Mouse (Mus musculus) kidney, embryonic 16.5 days (tissue): Measurements from ENCODE around the gene Sema4c. TPM values are rescaled to one million over a fixed set of nuclear protein-coding genes. Genes with fewer than 3 reads are reported as not detected.

Source experiments
- microRNA-seq: library from miRNA; unstranded; fragments of <30 nt; microRNA quantifications from one replicate; pipeline ENCODE4, GENCODE M21; 2016
- polyA plus RNA-seq: library from polyadenylated mRNA; unstranded; fragments of >200 nt; fragmentation: Nextera tagmentation; extraction: Ambion mirVana; gene quantifications from 2 replicates; pipeline ENCODE4 v1.2.1, GENCODE M21; 2015

The Sema4c gene
- polyA plus RNA-seq, 1 experiment from 2014 or later, result 21.4 TPM

Small RNA genes within 50 kb of the gene (microRNA-seq; reads per million reads assigned to microRNA genes)
- gene Gm47280, result not detected

Other genes starting within 250 kb of the Sema4c start
- 49.8 and 55.7 TPM in 2 replicates for gene Kansl3, start 189.2 kb downstream of the Sema4c start, polyA plus RNA-seq
- 1.3 and 1.7 TPM in 2 replicates for gene Fer1l5, start 186.1 kb downstream of the Sema4c start, polyA plus RNA-seq
- 54.0 and 61.4 TPM in 2 replicates for gene Lman2l, start 113.1 kb downstream of the Sema4c start, polyA plus RNA-seq
- 13.8 and 13.9 TPM in 2 replicates for gene Cnnm4, start 86.7 kb downstream of the Sema4c start, polyA plus RNA-seq
- gene Cnnm3, start 46.5 kb downstream of the Sema4c start, polyA plus RNA-seq, result 3.5 and 3.7 TPM in 2 replicates
- 15.2 and 21.7 TPM in 2 replicates for gene Ankrd23, start 21.5 kb downstream of the Sema4c start, polyA plus RNA-seq
- gene Gm42417, start 18.9 kb downstream of the Sema4c start, polyA plus RNA-seq, result 0.30 and 1.5 TPM in 2 replicates
- gene Ankrd39, start 10.9 kb downstream of the Sema4c start, polyA plus RNA-seq, result 29.2 and 30.0 TPM in 2 replicates
- gene Fam178b, start 124.8 kb upstream of the Sema4c start, polyA plus RNA-seq, result 1.2 and 1.8 TPM in 2 replicates
- 681 and 722 TPM in 2 replicates for gene Cox5b, start 133.1 kb upstream of the Sema4c start, polyA plus RNA-seq
- 0.26 TPM in 1 of 2 replicates, not detected in the other for gene 4933424G06Rik, start 151.8 kb upstream of the Sema4c start, polyA plus RNA-seq
- 118 and 123 TPM in 2 replicates for gene Actr1b, start 156.1 kb upstream of the Sema4c start, polyA plus RNA-seq
- gene Zap70, start 203.4 kb upstream of the Sema4c start, polyA plus RNA-seq, result 0.28 and 0.54 TPM in 2 replicates